Mouse (Mus musculus): ENCODE results near the gene Cphx1. TPM values are rescaled to one million over a fixed set of nuclear protein-coding genes. Genes with fewer than 3 reads are reported as not detected.
"Not testable (repeated sequence)": the region's sequence is repeated elsewhere in the genome, so short reads cannot be mapped to it uniquely, and the experiment has no call there.

Gene Cphx1
- total RNA-seq (2021), result not detected

DNA sequence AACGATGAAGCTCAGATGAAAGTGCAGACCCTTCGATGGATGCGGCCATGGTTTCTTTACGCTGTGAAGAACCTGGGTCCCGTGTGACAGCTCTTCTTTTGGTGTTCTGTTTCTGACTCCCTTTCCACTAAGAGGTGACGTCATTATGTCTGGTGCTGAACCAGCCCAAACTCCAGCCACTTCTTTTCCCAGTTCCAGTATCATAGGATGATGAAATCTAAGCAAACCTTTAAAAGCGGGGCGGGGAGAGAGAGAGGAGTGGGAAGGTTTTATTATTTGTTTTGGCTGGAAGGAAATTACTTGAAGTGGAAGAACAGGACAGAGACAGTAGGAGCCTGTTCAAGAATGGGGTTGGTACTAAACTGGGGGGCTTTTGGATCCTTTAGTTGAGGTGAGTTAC is at the start of gene Cphx1:
Gene Cphx1, plus strand, starts transcription at position 301 of the 400 bp plus-strand sequence.
- not testable (repeated sequence) for DNase-seq

DNA sequence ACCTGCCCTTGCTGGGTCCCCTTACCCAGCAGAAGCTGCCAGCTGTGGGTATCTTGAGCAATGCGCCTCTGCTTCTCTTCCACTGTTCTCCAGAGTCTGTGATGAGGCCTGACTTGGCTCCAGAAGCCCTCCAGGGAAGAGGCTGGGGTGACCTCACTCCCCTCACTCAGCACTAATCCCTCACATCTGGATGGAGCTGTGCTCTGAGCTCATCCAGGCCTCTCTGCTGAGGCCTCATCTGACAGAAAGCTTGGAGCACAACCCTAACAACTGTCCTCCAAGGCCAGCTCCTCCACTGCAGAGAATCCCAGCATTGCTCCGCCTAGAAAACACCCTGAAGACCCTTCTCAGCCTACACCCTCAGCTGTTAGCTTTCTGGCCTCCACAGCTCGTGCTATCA is 43.5 kb upstream of the Cphx1 start:
- DNase-seq; intact Hi-C loops (cut with DNase I): not testable (repeated sequence)

More for the DNA sequence above, at the start of gene Cphx1:
- intact Hi-C loops (cut with DNase I), result not testable (repeated sequence)

DNA sequence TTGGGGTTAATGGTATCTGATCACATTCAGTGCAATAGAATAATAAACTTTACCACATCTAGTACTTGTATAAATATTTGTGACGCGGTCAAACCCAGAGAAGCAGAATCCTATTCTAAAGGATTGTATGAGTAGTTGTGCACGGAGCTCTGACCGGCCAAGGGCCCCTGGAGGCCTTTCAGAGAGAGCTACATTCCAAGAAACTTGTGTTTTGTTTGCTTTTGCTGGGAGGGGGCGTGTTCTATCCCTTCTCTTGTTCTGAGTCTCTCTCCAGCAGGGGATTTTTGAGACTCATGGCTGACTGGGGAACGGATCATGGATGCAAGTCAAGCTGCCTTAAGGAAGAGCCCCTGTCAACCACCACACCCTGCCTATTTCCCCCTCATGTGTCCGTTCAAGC is 42.4 kb upstream of the Cphx1 start:
- not testable (repeated sequence) for DNase-seq

DNA sequence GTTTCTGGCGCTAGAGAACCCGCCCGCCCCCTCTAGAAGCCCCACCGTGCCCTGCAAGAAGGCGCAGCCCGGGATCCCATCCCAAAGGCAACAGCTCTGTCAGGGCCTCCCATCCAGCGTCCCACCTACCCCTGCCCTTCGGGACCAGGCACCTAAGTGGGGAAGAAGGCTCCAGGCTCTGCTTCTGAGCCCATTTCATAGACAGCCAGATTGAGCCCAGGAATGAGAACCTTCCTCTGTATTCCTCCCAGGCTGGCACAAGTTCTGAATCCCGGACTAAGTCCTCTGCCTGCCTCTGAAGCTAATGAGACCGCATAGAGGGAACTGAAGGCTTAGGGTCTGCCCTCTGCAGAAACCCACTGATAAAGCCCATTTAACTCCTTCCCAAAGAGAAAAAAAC is 35.1 kb upstream of the Cphx1 start, which contains the start of gene Plac9a:
Gene Plac9a, minus strand, starts transcription at position 101 of the 400 bp plus-strand sequence.
- intact Hi-C loops (cut with DNase I); DNase-seq: not testable (repeated sequence)

More for the DNA sequence above, 42.4 kb upstream of the Cphx1 start:
- intact Hi-C loops (cut with DNase I), result not testable (repeated sequence)

DNA sequence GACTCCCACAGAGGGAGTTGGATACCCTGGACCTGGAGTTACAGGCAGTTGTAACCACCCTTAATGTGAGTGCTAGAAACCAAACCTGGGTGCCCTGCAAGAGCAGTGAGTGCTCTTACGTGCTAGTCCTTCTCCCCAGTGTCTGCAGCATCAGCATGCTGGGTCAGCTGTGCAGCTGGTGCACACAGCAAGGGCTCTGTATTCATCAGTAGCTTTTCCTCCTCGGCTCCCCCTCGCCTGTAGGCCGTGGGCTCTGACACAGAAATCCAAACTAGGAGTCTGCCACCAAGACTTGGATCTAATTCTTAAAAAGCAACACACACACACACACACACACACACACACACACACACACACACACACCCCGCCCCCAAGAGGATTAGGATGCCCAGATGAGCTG is 32.9 kb upstream of the Cphx1 start:
- DNase-seq; intact Hi-C loops (cut with DNase I): not testable (repeated sequence)

DNA sequence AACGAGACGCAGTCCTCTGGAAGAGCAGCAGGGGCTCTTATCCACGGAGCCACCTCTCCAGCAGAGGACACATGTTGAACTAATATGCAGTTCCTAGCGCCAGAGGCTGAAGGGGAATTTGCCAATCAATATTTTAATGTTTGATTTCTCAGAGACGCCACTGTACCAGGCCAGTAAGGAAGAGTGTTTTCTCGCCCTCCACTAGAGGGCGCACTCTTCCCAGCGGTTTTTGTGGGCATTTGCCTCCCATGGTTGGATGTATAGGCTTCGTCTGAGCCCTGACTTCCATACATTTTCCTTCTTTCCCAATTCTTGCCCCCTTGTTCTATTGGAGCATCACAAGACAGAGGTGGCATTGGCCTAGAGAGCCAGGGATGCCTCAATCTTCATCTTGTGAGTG is 30.8 kb upstream of the Cphx1 start:
- DNase-seq; intact Hi-C loops (cut with DNase I): not testable (repeated sequence)

DNA sequence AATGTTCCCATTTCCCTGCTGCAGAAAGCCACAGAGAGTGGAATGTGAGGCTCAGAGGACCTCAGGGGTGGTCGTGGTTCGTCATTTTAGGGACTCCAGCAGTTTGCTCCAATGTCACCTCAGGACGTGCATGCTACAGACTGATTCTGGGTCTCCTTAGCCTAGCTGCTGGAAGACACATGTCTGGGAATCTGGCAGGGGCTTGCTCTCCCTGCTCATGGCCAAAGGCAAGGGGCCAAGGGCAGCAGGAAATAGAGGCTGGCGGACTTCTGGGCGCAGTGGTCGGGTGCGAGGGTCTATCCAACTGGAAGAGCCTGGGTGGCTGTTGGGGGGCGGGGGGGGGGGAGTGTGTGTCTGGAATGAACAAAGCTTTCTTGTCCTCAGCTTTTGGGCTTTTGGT is 29.1 kb upstream of the Cphx1 start:
- DNase-seq; intact Hi-C loops (cut with DNase I): not testable (repeated sequence)

DNA sequence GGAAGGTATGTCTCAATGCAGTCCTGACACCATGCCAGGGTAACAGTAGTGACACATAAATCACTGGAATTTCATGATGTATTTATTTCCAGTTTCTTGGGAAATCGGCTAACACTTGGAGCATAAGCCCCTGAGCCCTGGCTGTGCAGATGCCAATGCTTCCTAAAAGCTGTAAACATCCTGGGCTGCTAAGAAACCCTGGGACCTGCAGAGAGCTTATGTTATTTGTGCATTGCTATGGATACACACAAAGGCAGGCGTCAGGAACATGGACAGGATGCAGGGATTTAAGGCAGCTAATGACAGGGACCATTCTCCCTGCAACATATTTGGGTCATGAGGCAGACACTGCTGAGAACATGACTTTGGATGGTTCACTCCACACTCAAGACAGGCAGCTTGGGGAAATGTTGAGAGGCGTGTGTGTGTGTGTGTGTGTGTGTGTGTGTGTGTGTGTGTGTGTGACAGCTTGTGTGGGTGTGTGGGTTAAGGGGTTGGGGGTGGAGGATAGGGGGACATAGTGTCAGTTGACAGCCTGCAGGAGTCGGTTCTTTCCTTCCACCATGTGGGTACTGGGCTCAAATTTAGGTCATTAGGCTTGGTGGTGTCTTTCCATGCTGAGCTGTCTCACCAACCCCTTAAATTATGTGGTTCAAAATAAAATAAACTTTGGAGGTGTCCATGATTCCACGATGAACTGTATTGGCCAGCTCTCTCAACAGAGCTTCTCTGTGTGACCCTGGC is 19.5 kb upstream of the Cphx1 start:
- intact Hi-C loops (cut with DNase I); DNase-seq: not testable (repeated sequence)

DNA sequence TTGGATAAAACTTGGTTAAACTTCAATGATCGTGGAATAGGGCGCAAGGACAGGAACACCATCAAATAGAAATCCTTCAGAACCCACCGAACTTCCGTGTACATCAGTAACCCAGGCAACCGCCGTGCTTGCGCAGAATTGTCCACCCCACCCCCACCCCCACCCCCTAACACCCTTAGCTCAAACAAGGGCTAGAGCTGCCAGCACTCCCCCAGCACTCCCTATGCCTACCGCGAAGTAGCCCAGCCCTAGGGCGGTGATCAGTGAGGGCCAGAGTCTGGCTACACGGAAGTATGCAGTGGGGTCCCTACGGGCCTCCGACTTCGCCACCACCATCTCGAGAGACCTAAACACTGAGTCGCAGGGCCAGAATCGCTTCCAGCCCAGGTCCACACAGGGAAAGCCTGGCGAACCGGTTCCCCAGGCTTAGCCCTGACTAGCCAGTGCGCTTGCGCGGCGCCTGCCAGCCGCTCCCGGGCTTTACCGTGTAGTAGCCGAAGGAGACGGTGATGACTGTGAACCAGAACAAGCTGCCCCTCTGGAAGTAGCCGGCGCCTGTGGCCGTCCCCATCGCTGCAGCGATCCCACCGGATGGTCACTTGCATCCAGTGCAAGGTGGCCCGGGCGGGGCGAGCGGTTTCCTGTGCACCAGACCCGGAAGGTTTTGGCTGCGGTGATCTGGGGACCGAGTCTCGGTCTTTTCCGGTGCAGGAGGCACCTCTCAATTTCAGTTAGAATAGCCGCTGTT is 11.1 kb upstream of the Cphx1 start:
- intact Hi-C loops (cut with DNase I); DNase-seq: not testable (repeated sequence)

DNA sequence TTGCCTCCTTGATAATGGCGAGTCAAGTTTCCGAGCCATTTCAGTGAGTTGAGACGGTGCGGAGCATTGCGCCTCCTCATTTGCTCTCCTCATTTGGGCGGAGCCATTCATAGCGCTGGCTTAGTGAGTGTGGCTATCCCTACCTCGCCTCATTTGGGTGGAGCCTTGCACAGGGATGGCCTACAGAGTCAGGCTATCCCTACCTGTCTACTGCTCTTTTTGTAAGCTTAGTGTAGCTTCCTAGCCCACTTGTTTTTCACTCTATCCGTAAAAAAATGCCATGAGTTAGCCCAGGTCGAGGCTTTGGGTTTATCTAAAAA is 10.6 kb upstream of the Cphx1 start, which contains the start of gene Tmem254a:
Gene Tmem254a, minus strand, starts transcription at position 111 of the 320 bp plus-strand sequence.
- intact Hi-C loops (cut with DNase I); DNase-seq: not testable (repeated sequence)

DNA sequence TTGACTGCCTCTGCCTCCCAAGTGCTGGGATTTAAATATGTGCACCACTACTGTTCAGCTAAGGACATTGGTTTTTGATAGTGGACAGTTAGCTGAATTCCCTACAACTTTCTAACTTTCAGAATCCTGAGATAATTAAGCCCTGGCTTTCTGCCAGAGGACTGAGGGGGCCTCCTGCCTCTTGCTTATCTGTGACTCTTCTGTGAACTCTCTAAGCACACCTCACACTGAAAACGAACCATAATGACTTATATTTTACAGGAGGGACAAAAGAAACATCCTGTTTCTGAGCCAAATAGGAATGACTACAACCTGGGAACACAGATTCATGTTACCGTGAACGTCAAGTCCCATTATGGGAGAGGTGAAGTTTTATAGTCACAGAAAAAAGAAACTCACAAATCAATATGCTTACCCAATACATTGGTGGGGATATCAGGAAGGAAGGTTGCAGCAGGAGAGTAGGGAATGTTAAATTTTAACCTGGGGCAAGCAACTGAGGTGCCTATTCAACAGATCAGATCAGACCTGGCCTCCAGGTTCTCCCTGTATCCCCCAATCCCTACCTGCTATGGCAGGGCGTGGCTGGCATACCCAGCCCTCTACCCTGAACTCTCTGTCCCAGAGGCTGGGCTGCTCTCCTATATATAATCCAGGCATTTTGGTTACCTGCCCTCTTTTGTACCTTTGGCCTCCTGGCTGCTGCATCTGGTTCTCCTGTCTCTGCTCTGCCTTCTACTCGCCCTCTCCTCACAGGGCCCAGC is 1.1 kb upstream of the Cphx1 start:
- intact Hi-C loops (cut with DNase I), result not testable (repeated sequence)

DNA sequence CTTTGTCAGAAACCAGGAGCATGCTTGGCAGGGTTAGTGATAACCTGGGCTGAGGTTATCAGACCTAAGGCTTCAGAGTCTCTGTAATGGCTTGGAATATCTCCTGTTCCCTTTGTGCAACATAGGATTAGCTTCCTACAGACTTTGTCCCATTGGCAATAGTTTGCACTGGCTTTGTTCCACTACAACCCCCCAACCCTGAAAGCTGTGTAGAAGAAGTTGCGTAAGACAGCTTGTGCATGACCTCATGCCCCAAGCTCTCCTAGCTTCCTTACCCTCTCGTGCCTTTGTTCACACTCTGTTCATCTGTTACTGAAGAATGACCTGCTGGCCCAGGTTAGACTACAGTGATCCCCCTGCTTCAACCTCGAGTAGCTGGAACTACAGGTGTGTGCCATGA is 19.8 kb downstream of the Cphx1 start:
- intact Hi-C loops (cut with DNase I), result not testable (repeated sequence)

More for the DNA sequence above, 1.1 kb upstream of the Cphx1 start:
- not testable (repeated sequence) for DNase-seq

DNA sequence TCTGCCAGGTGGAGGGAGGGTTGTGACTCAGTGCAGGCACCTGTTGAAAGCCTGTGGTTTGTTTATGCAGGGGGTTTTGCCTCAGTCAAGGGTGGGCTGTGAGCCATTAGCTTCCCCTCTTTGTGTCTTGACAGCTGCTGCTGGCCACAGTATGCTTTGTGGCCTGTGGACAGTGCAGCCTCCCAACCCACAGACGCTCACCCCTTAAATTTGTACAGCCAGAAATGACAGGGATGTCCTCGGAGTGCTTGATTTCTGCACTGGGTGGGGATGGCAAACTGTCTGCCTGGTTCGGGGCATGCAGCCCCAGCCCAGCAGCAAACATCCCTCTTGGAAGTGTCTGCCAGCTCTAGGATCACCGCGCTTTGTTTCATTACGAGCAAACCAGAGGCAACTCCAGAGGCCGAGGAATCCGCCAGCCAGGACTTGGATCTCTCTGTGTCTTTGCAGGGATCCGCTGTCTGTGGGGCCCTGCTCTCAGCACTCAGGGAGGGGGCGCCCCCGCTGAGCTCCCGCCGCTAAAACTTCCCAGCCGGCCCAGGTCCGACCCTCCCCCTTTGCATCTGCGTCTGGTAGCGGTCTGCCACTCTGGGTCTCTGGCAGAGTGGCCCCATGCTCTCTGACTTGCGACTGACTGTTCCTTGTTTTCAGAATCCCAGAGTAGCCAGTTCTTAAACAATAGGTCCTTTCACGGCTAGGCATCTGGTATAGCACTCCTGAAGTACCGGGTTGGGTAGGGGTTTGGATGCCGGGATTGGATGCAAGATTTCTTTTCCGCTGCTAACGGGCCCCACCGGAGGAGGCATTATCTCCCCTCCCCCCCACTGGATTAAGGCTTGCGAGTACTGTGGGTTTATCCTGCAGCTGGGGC is 40.5 kb downstream of the Cphx1 start, which contains the start of gene Duxbl1:
Gene Duxbl1, plus strand, starts transcription at position 207 of the 871 bp plus-strand sequence.
- DNase-seq; intact Hi-C loops (cut with DNase I): not testable (repeated sequence)

More for the DNA sequence above, 19.8 kb downstream of the Cphx1 start:
- not testable (repeated sequence) for DNase-seq

DNA sequence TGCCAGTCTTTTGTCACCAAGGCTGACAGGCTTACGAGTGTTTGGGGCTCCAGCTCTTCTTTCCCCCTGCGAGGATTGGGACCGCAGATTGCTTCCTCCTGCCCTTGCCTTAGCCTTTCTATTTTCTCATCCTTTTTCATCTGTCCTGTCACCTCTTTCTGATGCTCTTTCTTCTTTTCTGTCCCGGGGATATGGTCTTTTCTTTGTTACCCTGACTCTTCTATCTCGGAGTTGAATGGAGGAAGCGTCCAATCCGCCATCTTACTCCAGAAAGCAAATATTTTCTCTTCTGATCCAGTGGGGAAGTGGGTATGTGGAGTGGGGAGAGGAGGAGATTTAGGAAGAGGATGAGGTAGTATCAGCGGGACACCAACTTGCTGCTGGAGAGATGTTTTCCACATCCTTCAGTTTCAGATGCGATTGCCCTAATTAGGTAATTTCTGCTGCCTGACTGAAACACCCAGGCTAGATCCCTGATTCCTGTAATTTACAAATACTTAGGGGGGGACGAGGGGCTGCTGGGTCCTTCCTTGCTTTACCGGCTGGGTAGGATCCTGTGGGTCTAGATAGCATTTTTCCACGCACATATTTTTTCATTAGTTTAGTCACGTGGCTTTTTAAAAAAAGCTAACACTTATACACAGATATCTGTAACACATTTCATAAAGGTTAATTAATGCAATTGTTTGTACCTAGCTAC is 41.3 kb downstream of the Cphx1 start:
- intact Hi-C loops (cut with DNase I), result not testable (repeated sequence)
- DNase-seq, result peak; percentile 2 to 6

DNA sequence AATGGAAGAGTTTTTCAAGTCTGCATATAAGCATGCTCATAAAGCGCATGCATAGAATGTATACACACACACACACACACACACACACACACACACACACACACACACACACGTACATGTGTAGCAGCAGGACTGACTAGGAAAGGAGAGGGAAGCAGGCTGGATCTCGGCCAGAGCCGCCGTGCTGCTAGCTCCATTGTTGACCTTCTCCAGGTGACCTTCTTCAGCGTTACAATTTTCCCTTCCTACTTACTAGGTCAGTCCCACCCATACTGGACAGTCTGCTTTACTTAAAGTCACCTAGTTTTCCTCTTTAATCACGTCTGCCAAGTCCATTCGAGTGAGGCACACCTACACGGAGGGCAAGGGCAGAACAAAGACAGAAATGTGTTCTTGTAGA is 43.8 kb downstream of the Cphx1 start:
- intact Hi-C loops (cut with DNase I), result not testable (repeated sequence)
- peak; percentile 32 to 37 for DNase-seq
